Mouse (Mus musculus) myocyte (in vitro differentiated cells): ENCODE results near the gene Adra1d. TPM values are rescaled to one million over a fixed set of nuclear protein-coding genes. Genes with fewer than 3 reads are reported as not detected.

ENCODE experiments used
- H3K27me3 ChIP-seq: one replicate; pipeline ENCODE4 v1.6.1; 2011; ENCODE audit not compliant: control insufficient read depth, insufficient read depth, insufficient read length
- H3K36me3 ChIP-seq: one replicate; pipeline ENCODE4 v1.6.1; 2011; ENCODE audit not compliant: control insufficient read depth, insufficient read depth
- H3K4me2 ChIP-seq: one replicate; pipeline ENCODE4 v1.6.1; 2011; ENCODE audit warnings: low read depth, control low read depth
- H3K4me3 ChIP-seq: one replicate; pipeline ENCODE4 v1.5.1; 2011; ENCODE audit warnings: mild to moderate bottlenecking, control low read depth, moderate library complexity
- H3K79me2 ChIP-seq: one replicate; pipeline ENCODE4 v1.6.1; 2011; ENCODE audit not compliant: control insufficient read depth, insufficient read depth
- H3ac ChIP-seq: one replicate; pipeline ENCODE4 v1.6.1; 2011; ENCODE audit not compliant: control insufficient read depth, insufficient read length
- CEBPB ChIP-seq: IDR thresholded peaks from 2 replicates; pipeline ENCODE4 v1.6.1; 2011; ENCODE audit warnings: mild to moderate bottlenecking, moderate library complexity; ENCODE audit not compliant: poor library complexity, insufficient read depth, severe bottlenecking
- E2F4 ChIP-seq: IDR thresholded peaks from one replicate; pipeline ENCODE4 v1.6.1; 2011; ENCODE audit warnings: mild to moderate bottlenecking, control low read depth, moderate library complexity; ENCODE audit not compliant: insufficient read depth
- MAX ChIP-seq: IDR thresholded peaks from one replicate; pipeline ENCODE4 v1.6.1; 2011; ENCODE audit warnings: low read depth, mild to moderate bottlenecking, control low read depth
- MYOD1 ChIP-seq, 3 experiments: IDR thresholded peaks; one replicate each; pipeline ENCODE4 v1.6.1; 2011; ENCODE audit warnings: control low read depth in 2 of 3, low read depth in 2 of 3, mild to moderate bottlenecking in 2 of 3, moderate library complexity in 1 of 3; ENCODE audit not compliant: insufficient read length in 2 of 3, control insufficient read depth in 1 of 3
- MYOG ChIP-seq, 3 experiments: IDR thresholded peaks; one replicate each; pipeline ENCODE4 v1.6.1; 2011; ENCODE audit warnings: control low read depth in 2 of 3, low read depth in 2 of 3, mild to moderate bottlenecking in 2 of 3; ENCODE audit not compliant: insufficient read length in 2 of 3, control insufficient read depth in 1 of 3, insufficient read depth in 1 of 3
- POLR2A ChIP-seq: IDR thresholded peaks from one replicate; pipeline ENCODE4 v1.6.1; 2011; ENCODE audit warnings: low read depth, mild to moderate bottlenecking, control low read depth, moderate library complexity; ENCODE audit not compliant: insufficient read length
- POLR2AphosphoS2 ChIP-seq: IDR thresholded peaks from one replicate; pipeline ENCODE4 v1.6.1; 2011; ENCODE audit warnings: low read depth, control low read depth; ENCODE audit not compliant: insufficient read length
- REST ChIP-seq: IDR thresholded peaks from one replicate; pipeline ENCODE4 v1.6.1; 2011; ENCODE audit warnings: mild to moderate bottlenecking, control low read depth, moderate library complexity; ENCODE audit not compliant: insufficient read depth, insufficient read length
- SRF ChIP-seq: IDR thresholded peaks from one replicate; pipeline ENCODE4 v1.6.1; 2011; ENCODE audit warnings: low read depth; ENCODE audit not compliant: control insufficient read depth, insufficient read length
- TCF12 ChIP-seq: IDR thresholded peaks from one replicate; pipeline ENCODE4 v1.6.1; 2011; ENCODE audit warnings: mild to moderate bottlenecking, control low read depth; ENCODE audit not compliant: poor library complexity, insufficient read depth, severe bottlenecking
- TCF3 ChIP-seq: IDR thresholded peaks from one replicate; pipeline ENCODE4 v1.6.1; 2011; ENCODE audit warnings: low read depth, control low read depth; ENCODE audit not compliant: insufficient read length
- USF1 ChIP-seq: IDR thresholded peaks from one replicate; pipeline ENCODE4 v1.6.1; 2011; ENCODE audit warnings: low read depth, mild to moderate bottlenecking, control low read depth, moderate library complexity
- polyA plus RNA-seq: library from polyadenylated mRNA; unstranded; fragments of >200 nt; fragmentation: generic; extraction: Trizol; gene quantifications from one replicate; pipeline ENCODE4 v1.2.1, GENCODE M21; 2012; ENCODE audit warnings: missing spikeins

Adra1d gene
- polyA plus RNA-seq, 1 experiment, result 1.4 TPM

DNA sequence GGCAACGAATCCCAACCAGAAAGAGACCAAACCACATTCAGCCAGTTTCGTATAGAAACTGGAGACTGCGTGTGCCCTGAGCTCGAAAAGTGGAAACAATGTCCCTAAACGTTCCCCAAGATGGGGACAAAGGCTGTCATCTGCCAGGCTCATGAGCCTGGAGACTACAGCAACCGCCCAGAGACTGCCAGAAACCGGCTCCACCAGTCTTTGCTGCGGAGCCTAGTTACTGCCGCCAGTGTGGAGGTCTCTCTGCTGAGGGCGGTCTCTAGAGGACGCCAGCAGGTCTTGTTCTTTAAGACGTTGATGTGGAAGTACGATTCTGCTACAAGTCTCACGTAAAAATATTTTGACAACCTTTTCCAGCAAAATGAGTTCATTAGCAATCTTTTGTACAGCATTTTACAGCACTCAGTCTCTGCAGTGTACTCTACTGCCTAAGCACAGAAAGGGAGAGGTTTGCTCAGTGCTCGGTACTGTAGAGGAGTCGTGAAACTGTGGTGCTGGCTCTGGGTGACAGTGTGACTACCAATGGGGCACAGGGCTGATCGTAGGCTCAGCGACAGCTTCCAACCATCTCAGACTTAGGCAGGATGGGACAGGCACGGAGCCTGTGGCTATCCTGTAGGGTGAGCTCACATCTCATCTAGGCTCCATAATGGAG, 15.2 kb downstream of the Adra1d start:
- H3K79me2 ChIP-seq, result no peaks in the 10 kb centered on the region
- no peaks in the 10 kb centered on the region for H3K36me3 ChIP-seq
- TF ChIP-seq CEBPB, result no peak
- no peak for TF ChIP-seq POLR2AphosphoS2
- TF ChIP-seq MYOG (IDR thresholded peaks at IDR 0.05; ENCODE audit: control insufficient read depth in 1 of 3, insufficient read depth in 1 of 3, insufficient read length in 2 of 3, low read depth in 2 of 3), result no peak
- TF ChIP-seq USF1, result no peak
- no peak for TF ChIP-seq MAX
- TF ChIP-seq TCF3, result no peak
- no peak for TF ChIP-seq E2F4
- TF ChIP-seq REST, result no peak
- no peak for TF ChIP-seq SRF
- no peak for TF ChIP-seq MYOD1 (IDR thresholded peaks at IDR 0.05; ENCODE audit: control insufficient read depth in 1 of 3, insufficient read length in 2 of 3, low read depth in 2 of 3)
- TF ChIP-seq TCF12, result no peak
- no peak for TF ChIP-seq POLR2A
- H3K4me2 ChIP-seq, result no peak overlapping the region
- no peak overlapping the region for H3K4me3 ChIP-seq
- H3K27me3 ChIP-seq, result no peaks in the 10 kb centered on the region
- H3ac ChIP-seq, result no peak overlapping the region

GRCm38 (mm10) chr2:131546308-131546700, 15.8 kb downstream of the Adra1d start:
- no peak overlapping the region for H3K4me3 ChIP-seq
- no peak overlapping the region for H3ac ChIP-seq
- no peak overlapping the region for H3K4me2 ChIP-seq
- TF ChIP-seq TCF12 (no peak), REST (no peak), USF1 (no peak), POLR2AphosphoS2 (no peak), MYOG (IDR thresholded peaks at IDR 0.05; ENCODE audit: control insufficient read depth in 1 of 3, insufficient read depth in 1 of 3, insufficient read length in 2 of 3, low read depth in 2 of 3) (no peak), CEBPB (no peak), E2F4 (no peak)
- no peaks in the 10 kb centered on the region for H3K79me2 ChIP-seq
- no peaks in the 10 kb centered on the region for H3K36me3 ChIP-seq
- no peaks in the 10 kb centered on the region for H3K27me3 ChIP-seq

DNA sequence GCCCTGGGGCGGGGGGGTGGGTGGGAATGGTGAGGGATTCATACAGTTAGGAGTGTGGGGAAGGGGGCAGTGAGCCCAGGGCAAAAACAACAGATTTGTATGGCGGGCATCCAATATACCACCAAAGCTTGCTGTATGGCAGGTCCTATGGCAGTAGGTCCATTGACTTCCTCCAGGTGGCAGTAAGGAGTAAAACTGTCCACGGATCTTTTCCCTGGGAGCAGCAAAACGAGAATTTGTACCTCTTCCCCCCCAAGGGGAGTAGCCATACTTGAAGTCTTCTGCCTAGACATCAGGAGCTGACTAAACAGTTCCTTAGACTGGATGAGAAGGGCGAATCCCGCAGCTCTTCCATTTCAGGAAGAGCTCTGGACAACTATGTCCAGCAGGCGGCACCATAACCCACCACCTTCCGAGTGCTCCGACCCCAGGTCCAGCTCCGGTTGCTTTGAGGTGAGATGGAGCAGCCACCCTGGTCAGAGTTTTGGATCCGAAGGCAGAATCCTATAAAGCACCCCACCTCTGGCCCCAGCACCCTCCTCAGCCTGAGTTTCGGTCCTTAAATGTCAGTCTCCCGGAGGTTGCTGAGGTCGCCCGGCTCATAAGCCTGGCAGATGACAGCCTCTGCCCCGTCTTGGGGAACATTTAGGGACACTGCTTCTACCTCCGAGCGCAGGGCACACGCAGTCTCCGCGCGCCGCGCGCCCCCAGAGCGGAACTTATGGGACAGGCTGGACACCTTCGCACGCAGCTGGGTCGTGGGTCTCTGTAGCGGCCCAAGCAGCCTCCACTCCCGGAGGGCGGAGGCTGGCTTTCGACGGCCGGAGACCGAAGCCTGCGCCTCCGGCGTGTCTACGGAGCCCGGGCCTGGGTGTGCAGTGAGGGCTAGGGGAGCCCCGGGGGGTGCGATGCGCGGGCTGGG, 16.4 kb downstream of the Adra1d start:
- Histone ChIP-seq H3K36me3 (no peaks in the 10 kb centered on the region), H3K79me2 (no peaks in the 10 kb centered on the region), H3ac (no peak overlapping the region), H3K27me3 (no peaks in the 10 kb centered on the region), H3K4me2 (no peak overlapping the region), H3K4me3 (no peak overlapping the region)
- TF ChIP-seq MAX (no peak), MYOG (IDR thresholded peaks at IDR 0.05; ENCODE audit: control insufficient read depth in 1 of 3, insufficient read depth in 1 of 3, insufficient read length in 2 of 3, low read depth in 2 of 3) (peak in 1 of 3 experiments; percentile 3), CEBPB (no peak), TCF12 (no peak)

- no peak overlapping the region for H3K4me3 ChIP-seq
- H3ac ChIP-seq, result no peak overlapping the region
- H3K79me2 ChIP-seq, result no peaks in the 10 kb centered on the region
- TF ChIP-seq POLR2A, result no peak
- H3K36me3 ChIP-seq, result no peaks in the 10 kb centered on the region
- H3K4me2 ChIP-seq, result no peak overlapping the region
- H3K27me3 ChIP-seq, result no peaks in the 10 kb centered on the region
Measured at GRCm38 (mm10) chr2:131542531-131542930, 19.6 kb downstream of the Adra1d start.

- Histone ChIP-seq H3K79me2 (no peaks in the 10 kb centered on the region), H3K27me3 (no peaks in the 10 kb centered on the region), H3K36me3 (no peaks in the 10 kb centered on the region), H3ac (no peak overlapping the region), H3K4me2 (no peak overlapping the region), H3K4me3 (no peak overlapping the region)
- no peak for TF ChIP-seq MYOD1 (IDR thresholded peaks at IDR 0.05; ENCODE audit: control insufficient read depth in 1 of 3, insufficient read length in 2 of 3, low read depth in 2 of 3)
- no peak for TF ChIP-seq SRF
- TF ChIP-seq TCF12, result no peak
- no peak for TF ChIP-seq POLR2A
- TF ChIP-seq MYOG (IDR thresholded peaks at IDR 0.05; ENCODE audit: control insufficient read depth in 1 of 3, insufficient read depth in 1 of 3, insufficient read length in 2 of 3, low read depth in 2 of 3), result no peak
- no peak for TF ChIP-seq MAX
- no peak for TF ChIP-seq POLR2AphosphoS2
- TF ChIP-seq E2F4, result no peak
- no peak for TF ChIP-seq CEBPB
- TF ChIP-seq TCF3, result no peak
- no peak for TF ChIP-seq REST
- TF ChIP-seq USF1, result no peak
Measured at GRCm38 (mm10) chr2:131541686-131542085, 20.4 kb downstream of the Adra1d start.
